Mouse (Mus musculus) kidney, adult 2 months (tissue): Measurements from ENCODE around the gene Grem2.

Experiments used
- CTCF ChIP-seq: fragments of 200-500 bp; conservative IDR thresholded peaks from 2 replicates; pipeline ENCODE4 v1.5.1; 2011; ENCODE audit warnings: low read depth, mild to moderate bottlenecking, control low read depth, low read length, moderate library complexity, mixed read lengths; ENCODE audit not compliant: insufficient read depth, insufficient read length
- POLR2A ChIP-seq: fragments of 200-500 bp; IDR thresholded peaks from one replicate; pipeline ENCODE4 v1.6.1; 2011; ENCODE audit warnings: low read depth, low read length, control low read depth

DNA sequence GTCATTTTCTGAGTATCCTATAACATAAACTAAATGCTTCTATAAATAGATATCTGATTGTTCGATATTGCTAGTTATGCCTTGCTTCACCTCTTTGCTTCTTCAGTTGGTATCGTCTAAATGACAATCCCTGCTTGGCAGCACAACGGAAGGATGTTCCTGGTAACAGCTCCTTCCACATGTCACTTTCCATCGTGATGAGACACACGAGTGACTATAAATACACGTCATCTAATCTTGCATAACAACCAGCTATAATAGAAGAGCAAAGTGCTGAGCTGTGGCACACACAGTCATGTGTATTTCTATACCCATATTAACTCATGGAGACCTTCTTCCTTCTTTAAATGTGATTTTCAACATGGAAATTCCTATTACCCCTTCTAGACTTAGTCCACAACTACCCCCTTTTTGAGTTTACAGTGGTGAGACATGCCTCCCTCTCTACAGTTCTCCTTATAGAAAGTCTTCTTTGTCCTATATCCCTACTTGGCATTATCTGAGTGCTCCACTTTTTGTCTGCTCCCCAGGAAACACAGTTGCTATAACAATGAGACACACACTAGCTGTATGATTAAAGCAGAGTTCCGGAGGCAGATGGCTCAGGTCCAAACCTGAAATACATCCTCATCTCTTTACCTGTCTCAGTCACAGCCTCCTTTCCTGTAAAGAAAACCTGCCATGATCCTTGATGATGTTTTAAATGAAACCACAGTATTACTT is 8.0 kb upstream of the Grem2 start:
- no peak for TF ChIP-seq POLR2A
- TF ChIP-seq CTCF = no peak
